Mouse (Mus musculus) forebrain, embryonic 14.5 days (tissue): ENCODE data around the gene Pnkd. TPM values are rescaled to one million over a fixed set of nuclear protein-coding genes. Genes with fewer than 3 reads are reported as not detected.

ENCODE experiments used
- ATAC-seq: fragments of 200-750 bp; cut with Nextera tagmentation; 2 replicates; pipeline ENCODE4 v1.8.0; 2017; ENCODE audit warnings: mild to moderate bottlenecking, moderate library complexity
- DNase-seq: peaks from one replicate; pipeline ENCODE4 v3.0.0-alpha.2; 2015; ENCODE audit warnings: low spot score
- H3K27ac ChIP-seq: fragments of 300-500 bp; sonication (generic); 2 replicates; pipeline ENCODE4 v1.5.1; 2014; ENCODE audit warnings: low read depth, mild to moderate bottlenecking, control low read depth, low read length, moderate library complexity
- H3K27me3 ChIP-seq: fragments of 300-500 bp; sonication (generic); replicated peaks from 2 replicates; pipeline ENCODE4 v1.6.1; 2014; ENCODE audit warnings: low read length, control low read depth, mixed read lengths; ENCODE audit not compliant: control insufficient read depth, insufficient read depth
- H3K36me3 ChIP-seq: fragments of 300-500 bp; sonication (generic); 2 replicates; pipeline ENCODE4 v1.6.1; 2014; ENCODE audit warnings: low read length, control low read depth; ENCODE audit not compliant: control insufficient read depth, insufficient read depth
- H3K4me1 ChIP-seq: fragments of 300-500 bp; sonication (generic); 2 replicates; pipeline ENCODE4 v1.6.1; 2014; ENCODE audit warnings: antibody characterized with exemption, low read length, control low read depth; ENCODE audit not compliant: control insufficient read depth, insufficient read depth
- H3K4me2 ChIP-seq: fragments of 300-500 bp; sonication (generic); 2 replicates; pipeline ENCODE4 v1.6.1; 2014; ENCODE audit warnings: mild to moderate bottlenecking, control low read depth, low read length
- H3K4me3 ChIP-seq: fragments of 300-500 bp; sonication (generic); 2 replicates; pipeline ENCODE4 v1.5.1; 2014; ENCODE audit warnings: low read depth, low read length, control low read depth
- H3K9ac ChIP-seq: fragments of 300-500 bp; sonication (generic); 2 replicates; pipeline ENCODE4 v1.6.1; 2014; ENCODE audit warnings: mild to moderate bottlenecking, low read length, control low read depth, moderate library complexity
- H3K9me3 ChIP-seq: fragments of 300-500 bp; sonication (generic); replicated peaks from 2 replicates; pipeline ENCODE4 v1.6.1; 2016; ENCODE audit warnings: low read length, control low read depth, mixed read lengths; ENCODE audit not compliant: control insufficient read depth
- WGBS: fragments of 180-500 bp; shearing (Covaris S2); extraction: QIAGEN DNeasy Blood & Tissue Kit; methylation state at CpG from one replicate; pipeline ENCODE4 v1.1.7; 2014; 5-methylcytosine and 5-hydroxymethylcytosine counted together
- polyA plus RNA-seq: library from polyadenylated mRNA; unstranded; fragments of >200 nt; fragmentation: Nextera tagmentation; extraction: Ambion mirVana; gene quantifications from 2 replicates; pipeline ENCODE4 v1.2.1, GENCODE M21; 2014

Pnkd gene
- polyA plus RNA-seq, 1 experiment from 2014 or later, result 114 TPM

DNA sequence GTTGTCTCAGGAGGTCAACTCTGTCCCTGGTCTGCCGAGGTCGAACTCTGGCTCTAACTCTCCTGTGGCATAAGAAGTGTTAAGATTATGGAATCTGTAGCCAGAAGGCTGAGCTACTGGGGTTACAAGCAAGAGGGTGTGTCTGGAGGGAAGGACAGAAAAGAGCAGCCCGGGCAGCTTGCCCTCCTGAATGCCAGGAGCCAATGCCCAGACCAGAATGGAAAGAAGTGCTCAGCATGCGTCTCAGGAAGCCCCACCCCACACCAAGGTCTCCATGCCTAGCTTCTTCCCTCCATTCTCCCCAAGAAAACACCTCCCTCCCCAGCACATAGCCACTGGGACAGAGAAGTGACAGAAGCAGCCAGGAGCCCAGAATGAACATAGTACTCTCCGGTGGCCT lies 14.3 kb downstream of the Pnkd start:
- no peak overlapping the region for H3K4me2 ChIP-seq
- peaks cover 4% of the 10 kb centered on the region; the same call in 1 of the 2 replicates for H3K27me3 ChIP-seq
- 70% methylated on average over 5 of the region's 5 CpGs for WGBS
- H3K4me1 ChIP-seq, result peaks cover 18% of the 10 kb centered on the region
- H3K36me3 ChIP-seq, result 0 out of 2 replicates have a peak, but pooled peaks cover 7% of the 10 kb centered on the region
- H3K9me3 ChIP-seq, result no peaks in the 10 kb centered on the region
- H3K9ac ChIP-seq, result no peak overlapping the region
- no peak overlapping the region for H3K27ac ChIP-seq
- ATAC-seq (no peak), DNase-seq (no peak)
- no peak overlapping the region for H3K4me3 ChIP-seq

DNA sequence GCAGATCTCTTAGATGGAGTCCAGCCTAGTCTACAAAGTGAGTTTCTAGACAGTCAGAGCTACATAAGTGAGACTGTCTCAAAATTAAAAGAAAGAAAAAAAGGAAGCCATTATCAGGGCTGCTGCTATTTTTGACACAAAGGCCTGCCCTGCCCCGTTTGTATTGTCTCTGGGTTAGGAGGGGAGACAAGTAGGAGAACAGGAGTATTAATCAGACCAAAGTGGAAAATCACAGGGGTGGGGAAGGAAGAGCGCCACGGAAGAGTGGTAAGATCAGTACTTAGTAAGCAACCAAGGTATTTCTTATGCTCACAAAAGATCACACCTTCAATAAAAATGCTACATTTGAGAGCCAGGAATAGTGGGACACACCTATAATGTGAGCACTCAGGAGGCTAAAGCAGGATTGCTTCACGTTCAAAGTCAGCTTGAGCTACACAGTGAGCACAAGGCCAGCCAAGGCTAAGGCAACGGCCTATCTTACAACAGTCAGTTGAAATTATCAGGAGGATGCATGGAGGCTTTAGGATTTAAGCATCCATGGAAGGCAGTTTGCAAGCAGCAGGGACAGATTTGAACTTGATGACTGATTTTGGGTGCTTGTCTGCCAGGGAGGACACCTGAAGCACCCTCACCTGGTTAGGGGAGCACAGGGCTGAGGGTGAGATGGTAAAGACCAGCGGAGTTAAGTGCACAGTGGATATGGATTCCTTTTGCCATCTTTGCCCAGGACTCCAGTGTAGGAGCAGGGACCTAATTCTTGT lies 15.8 kb downstream of the Pnkd start:
- WGBS, result 87% methylated on average over 6 of the region's 6 CpGs

DNA sequence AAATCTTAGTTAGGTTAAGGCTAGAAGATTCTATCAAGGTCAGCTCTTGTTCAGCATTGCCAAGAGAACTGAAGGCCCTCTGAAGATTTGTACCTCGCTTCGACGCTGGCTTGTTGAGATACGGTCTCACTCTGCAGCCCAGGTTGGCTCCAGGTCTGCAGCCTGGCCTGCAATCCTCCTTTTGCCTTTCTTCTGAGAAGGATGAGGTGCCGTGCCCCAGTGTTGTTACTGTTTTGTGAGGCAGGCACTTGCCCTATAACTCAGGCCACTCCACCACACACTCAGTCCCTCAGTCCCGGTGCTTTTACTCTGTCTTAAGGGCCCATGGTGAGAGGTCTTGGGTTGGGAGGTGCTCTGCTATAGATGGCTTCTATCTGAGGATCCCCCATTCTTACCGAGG lies 17.5 kb downstream of the Pnkd start:
- H3K27ac ChIP-seq, result no peak overlapping the region
- peaks cover 9% of the 10 kb centered on the region for H3K4me1 ChIP-seq
- H3K36me3 ChIP-seq, result 0 out of 2 replicates have a peak, but pooled peaks cover 2% of the 10 kb centered on the region
- DNase-seq (no peak), ATAC-seq (no peak)
- 96% methylated on average over 7 of the region's 7 CpGs for WGBS
- H3K9me3 ChIP-seq, result no peaks in the 10 kb centered on the region
- no peak overlapping the region for H3K4me3 ChIP-seq
- H3K4me2 ChIP-seq, result no peak overlapping the region
- H3K27me3 ChIP-seq, result peaks cover 10% of the 10 kb centered on the region
- H3K9ac ChIP-seq, result no peak overlapping the region

More for the DNA sequence above, 15.8 kb downstream of the Pnkd start:
- no peak overlapping the region for H3K4me3 ChIP-seq
- peaks cover 14% of the 10 kb centered on the region for H3K4me1 ChIP-seq
- no peak overlapping the region for H3K9ac ChIP-seq
- H3K36me3 ChIP-seq, result 0 out of 2 replicates have a peak, but pooled peaks cover 7% of the 10 kb centered on the region
- ATAC-seq, result no peak
- no peak for DNase-seq
- H3K27ac ChIP-seq, result no peak overlapping the region
- H3K9me3 ChIP-seq, result no peaks in the 10 kb centered on the region
- H3K27me3 ChIP-seq, result peaks cover 10% of the 10 kb centered on the region
- no peak overlapping the region for H3K4me2 ChIP-seq

DNA sequence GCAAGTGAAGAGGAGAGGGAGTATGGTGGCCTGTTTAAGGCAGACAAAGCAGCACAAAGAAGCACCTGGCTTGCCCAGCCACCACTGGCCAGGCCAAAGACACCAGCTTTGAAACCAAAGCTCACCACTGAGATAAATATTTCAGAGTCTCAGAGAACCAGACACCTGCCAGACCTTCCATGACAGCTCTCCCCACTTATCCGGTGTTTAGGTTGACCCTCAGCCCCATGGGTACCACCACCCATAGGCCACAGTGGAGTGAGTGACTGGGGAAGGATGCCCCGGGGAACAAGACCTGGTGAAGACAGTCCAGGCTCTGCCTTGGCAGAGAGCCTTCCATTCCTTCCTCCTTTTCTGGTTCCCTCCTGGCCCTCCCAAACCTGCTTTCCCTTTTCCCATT lies 18.1 kb downstream of the Pnkd start:
- no peak for ATAC-seq
- H3K4me1 ChIP-seq, result peaks cover 9% of the 10 kb centered on the region
- no peak overlapping the region for H3K4me2 ChIP-seq
- no peak for DNase-seq
- H3K27ac ChIP-seq, result no peak overlapping the region
- WGBS, result 90% methylated on average over 2 of the region's 2 CpGs
- no peaks in the 10 kb centered on the region for H3K9me3 ChIP-seq
- H3K27me3 ChIP-seq, result peaks cover 10% of the 10 kb centered on the region
- H3K9ac ChIP-seq, result no peak overlapping the region
- H3K36me3 ChIP-seq, result 0 out of 2 replicates have a peak, but pooled peaks cover 2% of the 10 kb centered on the region
- no peak overlapping the region for H3K4me3 ChIP-seq

DNA sequence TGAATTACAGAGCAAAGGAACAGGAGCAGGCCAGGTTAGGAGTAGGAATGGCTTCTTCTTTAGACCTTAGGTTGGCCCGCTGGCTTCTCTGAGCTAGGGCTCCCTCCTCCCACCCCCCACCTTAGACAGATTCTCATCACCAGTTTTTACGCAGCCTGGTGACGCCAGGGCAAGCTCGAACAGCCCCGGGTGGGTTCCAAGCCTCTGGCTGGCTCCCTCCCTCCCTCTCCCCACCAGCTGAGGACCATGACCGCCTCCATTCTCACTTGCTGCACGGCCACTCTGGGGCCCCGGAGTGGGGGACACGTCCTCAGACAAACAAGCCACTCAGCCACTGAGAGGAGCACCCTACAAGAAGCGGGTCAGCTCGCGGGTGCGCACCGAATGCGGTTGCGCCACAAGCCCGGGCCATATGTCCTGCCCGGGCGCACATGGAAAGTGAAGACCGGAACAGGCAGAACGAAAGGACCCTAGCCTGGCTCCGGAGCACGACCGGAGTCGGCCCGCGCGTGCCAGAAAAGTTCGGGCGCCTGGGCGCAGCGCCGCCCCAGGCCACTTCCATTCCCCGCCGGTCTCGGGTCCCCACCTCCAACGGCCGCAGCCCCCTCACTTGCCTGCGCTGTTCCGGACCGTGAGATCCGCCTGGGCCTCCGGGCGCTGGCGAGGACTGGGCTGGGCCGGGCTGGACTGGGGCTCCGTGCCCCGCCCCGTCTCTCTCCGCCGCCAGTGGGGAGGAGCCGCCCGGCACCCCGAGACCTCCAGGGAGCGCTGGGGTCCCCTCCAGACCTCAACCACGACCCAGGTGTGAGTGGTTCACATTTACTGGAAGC lies 19.0 kb downstream of the Pnkd start:
- peaks cover 10% of the 10 kb centered on the region for H3K27me3 ChIP-seq
- 0 out of 2 replicates have a peak, but pooled peaks cover 2% of the 10 kb centered on the region for H3K36me3 ChIP-seq
- H3K4me1 ChIP-seq, result peaks cover 9% of the 10 kb centered on the region
- WGBS, result under 1% methylated on average over 55 of the region's 56 CpGs
- no peak overlapping the region for H3K27ac ChIP-seq
- DNase-seq (peak; percentile 22), ATAC-seq (peak; percentile 74)
- peak overlapping the region; percentile 75 for H3K4me2 ChIP-seq
- H3K9me3 ChIP-seq, result no peaks in the 10 kb centered on the region
- H3K9ac ChIP-seq, result peak overlapping the region; percentile 48
- H3K4me3 ChIP-seq, result peak overlapping the region; percentile 40

DNA sequence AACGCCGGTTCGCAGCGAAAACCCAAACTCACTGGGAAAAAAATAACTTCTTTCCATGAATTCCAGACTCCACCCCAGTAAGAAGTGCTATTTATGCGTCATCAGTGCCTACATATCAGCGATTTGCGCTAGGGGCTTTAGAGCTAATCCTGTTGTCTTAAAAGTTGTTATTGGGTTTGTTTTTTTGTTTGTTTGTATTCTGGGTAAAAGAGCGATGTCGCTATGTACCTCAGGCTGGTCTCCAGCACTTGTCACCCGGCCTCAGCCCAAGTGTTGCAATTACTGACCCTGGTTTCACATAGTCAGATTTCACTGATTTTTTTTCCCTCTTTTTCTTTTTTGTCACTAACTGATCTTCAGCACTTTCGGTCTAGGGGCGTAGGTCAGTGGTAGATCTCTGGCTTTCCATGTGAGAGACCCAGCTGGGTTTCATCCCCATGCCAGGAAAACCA lies 19.6 kb downstream of the Pnkd start:
- Histone ChIP-seq H3K4me3 (peak overlapping the region; percentile 40), H3K36me3 (0 out of 2 replicates have a peak, but pooled peaks cover 2% of the 10 kb centered on the region), H3K4me2 (peak overlapping the region; percentile 75), H3K4me1 (peaks cover 9% of the 10 kb centered on the region), H3K9ac (peak overlapping the region; percentile 48), H3K27me3 (peaks cover 10% of the 10 kb centered on the region), H3K9me3 (no peaks in the 10 kb centered on the region), H3K27ac (no peak overlapping the region)
- DNase-seq, result peak; percentile 7
- WGBS, result 10% methylated on average over 12 of the region's 12 CpGs
- no peak for ATAC-seq

DNA sequence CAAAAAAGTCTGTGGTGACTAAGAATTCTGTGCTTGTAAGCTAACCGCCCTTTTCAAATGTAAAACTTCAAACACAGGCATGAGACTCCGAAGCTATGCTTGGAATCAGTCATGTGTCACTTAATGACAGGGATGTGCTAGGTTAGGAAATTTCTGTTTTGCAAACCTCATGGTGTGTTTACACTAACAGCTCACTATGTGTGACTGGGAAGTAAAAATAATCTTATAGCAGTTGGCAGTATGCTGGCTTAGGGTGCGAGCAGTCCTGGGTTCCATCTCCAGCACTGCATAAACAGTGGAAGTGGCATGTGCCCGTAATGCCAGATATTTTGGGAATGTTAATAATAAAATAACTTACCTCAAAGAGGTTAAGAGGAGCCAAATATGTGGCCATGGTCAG lies 20.2 kb downstream of the Pnkd start:
- Histone ChIP-seq H3K27ac (no peak overlapping the region), H3K4me2 (no peak overlapping the region), H3K9ac (no peak overlapping the region), H3K9me3 (no peaks in the 10 kb centered on the region), H3K4me3 (no peak overlapping the region), H3K4me1 (peaks cover 9% of the 10 kb centered on the region), H3K36me3 (0 out of 2 replicates have a peak, but pooled peaks cover 2% of the 10 kb centered on the region), H3K27me3 (peaks cover 10% of the 10 kb centered on the region)
- DNase-seq (no peak), ATAC-seq (no peak)
- WGBS, result 73% methylated on average over 4 of the region's 4 CpGs

DNA sequence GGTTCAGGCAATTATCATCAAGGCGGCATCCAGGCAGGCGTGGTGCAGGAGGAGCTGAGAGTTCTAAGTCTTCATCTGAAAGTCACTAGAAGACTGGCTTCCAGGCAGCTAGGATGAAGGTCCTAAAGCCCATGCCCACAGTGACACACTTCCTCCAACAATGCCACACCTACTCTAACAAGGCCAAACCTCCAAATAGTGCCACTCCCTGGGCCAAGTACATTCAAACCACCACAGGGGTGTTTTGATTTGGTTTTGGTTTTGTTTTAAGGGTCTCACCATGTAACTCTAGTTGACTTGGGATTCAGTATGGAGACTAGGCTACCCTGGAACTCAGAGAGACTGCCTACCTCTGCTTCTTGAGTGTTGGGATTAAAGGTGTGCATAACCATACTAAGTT lies 20.8 kb downstream of the Pnkd start, which contains the start of gene Tmbim1:
TSS of gene Tmbim1 (minus strand) at position 101 of the 400 bp plus-strand sequence.
- Histone ChIP-seq H3K27ac (no peak within 1 kb of the TSS), H3K9ac (no peak within 1 kb of the TSS), H3K9me3 (no peaks in the 10 kb centered on the region), H3K36me3 (0 out of 2 replicates have a peak, but pooled peaks cover 2% of the 10 kb centered on the region), H3K4me1 (peaks cover 9% of the 10 kb centered on the region), H3K4me2 (peak within 1 kb of the TSS; percentile 75), H3K4me3 (no peak within 1 kb of the TSS), H3K27me3 (peaks cover 10% of the 10 kb centered on the region)
- no peak for DNase-seq
- no peak for ATAC-seq
- 92% methylated on average over 2 of the region's 2 CpGs for WGBS
